Mouse (Mus musculus) embryonic facial prominence, embryonic 11.5 days (tissue): ENCODE results near the gene Mrps31. TPM values are rescaled to one million over a fixed set of nuclear protein-coding genes. Genes with fewer than 3 reads are reported as not detected.

Experiments used
- ATAC-seq: fragments of 200-750 bp; cut with Nextera tagmentation; replicated peaks from 2 replicates; pipeline ENCODE4 v1.8.0; 2017; ENCODE audit warnings: low read depth; ENCODE audit not compliant: insufficient number of reproducible peaks, low FRiP score, low TSS enrichment
- DNase-seq: peaks from one replicate; pipeline ENCODE4 v3.0.0-alpha.2; 2015; ENCODE audit warnings: low spot score
- H3K27ac ChIP-seq: fragments of 300-500 bp; sonication (generic); replicated peaks from 2 replicates; pipeline ENCODE4 v1.5.1; 2014; ENCODE audit warnings: mild to moderate bottlenecking, low read depth, low read length, control low read depth
- H3K27me3 ChIP-seq: fragments of 300-500 bp; sonication (generic); 2 replicates; pipeline ENCODE4 v1.6.1; 2014; ENCODE audit warnings: mild to moderate bottlenecking, low read length, moderate library complexity, mixed read lengths; ENCODE audit not compliant: control insufficient read depth, insufficient read depth
- H3K36me3 ChIP-seq: fragments of 300-500 bp; sonication (generic); replicated peaks from 2 replicates; pipeline ENCODE4 v1.6.1; 2014; ENCODE audit warnings: low read depth, mild to moderate bottlenecking, low read length, moderate library complexity, mixed read lengths; ENCODE audit not compliant: control insufficient read depth, insufficient read depth
- H3K4me1 ChIP-seq: fragments of 300-500 bp; sonication (generic); 2 replicates; pipeline ENCODE4 v1.6.1; 2014; ENCODE audit warnings: low read length, mixed read lengths; ENCODE audit not compliant: control insufficient read depth, insufficient read depth
- H3K4me2 ChIP-seq: fragments of 300-500 bp; sonication (generic); 2 replicates; pipeline ENCODE4 v1.6.1; 2014; ENCODE audit warnings: low read depth, mild to moderate bottlenecking, control low read depth, low read length, moderate library complexity
- H3K4me3 ChIP-seq: fragments of 300-500 bp; sonication (generic); 2 replicates; pipeline ENCODE4 v1.5.1; 2014; ENCODE audit warnings: low read depth, low read length, control low read depth
- H3K9ac ChIP-seq: fragments of 300-500 bp; sonication (generic); replicated peaks from 2 replicates; pipeline ENCODE4 v1.6.1; 2014; ENCODE audit warnings: mild to moderate bottlenecking, control low read depth, low read length
- H3K9me3 ChIP-seq: fragments of 300-500 bp; sonication (generic); replicated peaks from 2 replicates; pipeline ENCODE4 v1.6.1; 2016; ENCODE audit warnings: mild to moderate bottlenecking, low read length, inconsistent platforms, mixed read lengths; ENCODE audit not compliant: control insufficient read depth
- WGBS: fragments of 180-500 bp; shearing (Covaris S2); extraction: QIAGEN DNeasy Blood & Tissue Kit; methylation state at CpG from one replicate; pipeline ENCODE4 v1.1.7; 2014; 5-methylcytosine and 5-hydroxymethylcytosine counted together
- polyA plus RNA-seq: library from polyadenylated mRNA; unstranded; fragments of >200 nt; fragmentation: Nextera tagmentation; extraction: Ambion mirVana; gene quantifications from 2 replicates; pipeline ENCODE4 v1.2.1, GENCODE M21; 2014

The Mrps31 gene
- polyA plus RNA-seq, 1 experiment from 2014 or later: 53.9 TPM

GRCm38 (mm10) chr8:22410688-22411281 is 376 bp upstream of the Mrps31 start:
- 16% methylated on average over 16 of the region's 16 CpGs for WGBS
- Histone ChIP-seq H3K27me3 (no peaks in the 10 kb centered on the region), H3K36me3 (no peaks in the 10 kb centered on the region), H3K4me2 (peak overlapping the region; percentile 60), H3K4me3 (peak overlapping the region; percentile 69), H3K27ac (no peak overlapping the region), H3K9me3 (no peaks in the 10 kb centered on the region), H3K9ac (peak overlapping the region; percentile 79), H3K4me1 (no peaks in the 10 kb centered on the region)
- ATAC-seq (no peak), DNase-seq (no peak)

GRCm38 (mm10) chr8:22411971-22412370 is 810 bp downstream of the Mrps31 start:
- H3K9ac ChIP-seq: peak overlapping the region; percentile 79
- no peak for ATAC-seq
- 31% methylated on average over 8 of the region's 8 CpGs for WGBS
- H3K4me3 ChIP-seq: peak overlapping the region; percentile 69
- no peaks in the 10 kb centered on the region for H3K4me1 ChIP-seq
- no peaks in the 10 kb centered on the region for H3K36me3 ChIP-seq
- peak overlapping the region; percentile 59 for H3K4me2 ChIP-seq
- no peaks in the 10 kb centered on the region for H3K27me3 ChIP-seq
- no peak overlapping the region for H3K27ac ChIP-seq
- no peak for DNase-seq
- no peaks in the 10 kb centered on the region for H3K9me3 ChIP-seq

Other genes starting within 250 kb of the Mrps31 start
- gene Nek3, start 244.9 kb upstream of the Mrps31 start, polyA plus RNA-seq: 7.1 TPM in 2 replicates
- gene Ckap2, start 225.5 kb upstream of the Mrps31 start, polyA plus RNA-seq: 62.6 and 66.9 TPM in 2 replicates
- gene Vps36, start 218.6 kb upstream of the Mrps31 start, polyA plus RNA-seq: 38.6 and 41.1 TPM in 2 replicates
- 10.4 and 11.0 TPM in 2 replicates for gene Thsd1, start 184.0 kb upstream of the Mrps31 start, polyA plus RNA-seq
- gene Tpte, start 127.9 kb upstream of the Mrps31 start, polyA plus RNA-seq: not detected in 2 replicates
- gene Slc25a15, start 12.8 kb upstream of the Mrps31 start, polyA plus RNA-seq: 14.2 and 17.7 TPM in 2 replicates